Mouse (Mus musculus) urinary bladder, adult 18-20 months (tissue): ENCODE results near the gene Slc1a3.
"Not testable (repeated sequence)": the region's sequence is repeated elsewhere in the genome, so short reads cannot be mapped to it uniquely, and the experiment has no call there.

Source experiments
- DNase-seq, 2 experiments: peaks; one replicate each; pipeline ENCODE4 v3.0.0; 2022; ENCODE audit warnings: low spot score in 2 of 2, mixed read lengths in 2 of 2

The Slc1a3 gene

GRCm38 (mm10) chr15:8706613-8707012 is 4.0 kb downstream of the Slc1a3 start:
- DNase-seq = no peak

DNA sequence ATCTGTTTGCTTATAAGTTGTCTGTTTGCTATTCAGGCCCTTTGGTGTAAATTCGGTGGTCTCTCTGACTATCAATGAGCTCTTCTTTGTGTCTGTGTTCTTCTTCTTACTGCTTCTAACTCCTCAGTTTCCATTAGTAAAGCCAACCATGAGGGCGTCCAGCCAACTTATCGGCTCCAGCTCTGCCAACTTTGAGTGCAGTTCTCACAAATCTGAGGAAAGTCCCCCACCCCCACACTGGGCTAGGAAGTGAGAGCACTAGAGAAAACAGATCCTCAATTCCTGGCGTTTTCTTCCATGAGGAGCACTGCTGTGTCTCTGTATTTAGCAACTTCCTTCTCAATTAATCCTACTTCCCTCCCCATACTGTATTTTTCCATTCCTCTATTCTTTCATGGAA is 4.4 kb downstream of the Slc1a3 start:
- DNase-seq = no peak

DNA sequence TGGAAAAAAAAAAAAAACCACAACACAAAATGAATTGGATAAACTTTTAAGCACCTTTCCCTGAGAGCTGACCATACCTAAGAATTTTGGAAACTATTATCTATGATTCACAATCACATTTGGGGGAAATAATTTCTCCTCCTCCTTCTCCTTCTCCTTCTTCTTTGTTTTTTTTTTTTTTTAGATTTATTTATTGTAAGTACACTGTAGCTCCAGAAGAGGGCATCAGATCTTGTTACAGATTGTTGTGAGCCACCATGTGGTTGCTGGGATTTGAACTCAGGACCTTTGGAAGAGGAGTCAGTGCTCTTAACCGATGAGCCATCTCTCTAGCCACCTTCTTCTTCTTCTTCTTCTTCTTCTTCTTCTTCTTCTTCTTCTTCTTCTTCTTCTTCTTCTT is 5.0 kb downstream of the Slc1a3 start:
- not testable (repeated sequence) for DNase-seq

- no peak for DNase-seq
Measured at GRCm38 (mm10) chr15:8697976-8698375, 12.6 kb downstream of the Slc1a3 start.

- no peak for DNase-seq
Measured at GRCm38 (mm10) chr15:8697500-8697899, 13.1 kb downstream of the Slc1a3 start.

- DNase-seq = not testable (repeated sequence)
Measured at GRCm38 (mm10) chr15:8690141-8690540, 20.4 kb downstream of the Slc1a3 start.

GRCm38 (mm10) chr15:8686846-8687245 is 23.7 kb downstream of the Slc1a3 start:
- DNase-seq = peak; percentile 21 to 59

GRCm38 (mm10) chr15:8685506-8685905 is 25.1 kb downstream of the Slc1a3 start:
- no peak for DNase-seq

GRCm38 (mm10) chr15:8684263-8684662 is 26.3 kb downstream of the Slc1a3 start:
- DNase-seq = no peak

DNA sequence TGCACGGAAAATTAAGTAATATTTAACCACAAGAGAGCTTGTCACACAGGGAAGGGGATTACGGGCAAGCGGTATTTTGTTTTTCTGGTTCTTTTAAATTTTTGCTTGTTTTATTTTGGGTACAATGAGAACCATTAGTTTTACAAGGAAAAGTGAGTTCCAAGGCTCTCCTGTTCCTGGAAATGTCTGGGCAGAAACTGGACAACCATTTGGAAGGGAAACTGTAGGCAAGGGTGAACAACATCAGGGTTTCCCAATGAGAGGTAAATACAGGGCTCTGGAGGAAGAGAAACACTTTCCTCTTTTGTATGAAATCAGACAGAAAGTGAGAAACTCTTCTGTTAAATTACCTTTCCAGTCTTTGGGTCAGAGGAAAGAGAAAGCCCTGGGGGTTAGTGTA is 27.7 kb downstream of the Slc1a3 start:
- no peak for DNase-seq

- no peak for DNase-seq
Measured at GRCm38 (mm10) chr15:8682421-8682820, 28.1 kb downstream of the Slc1a3 start.

GRCm38 (mm10) chr15:8681971-8682370 is 28.6 kb downstream of the Slc1a3 start:
- no peak for DNase-seq

- DNase-seq = no peak
Measured at GRCm38 (mm10) chr15:8681009-8681408, 29.6 kb downstream of the Slc1a3 start.

DNA sequence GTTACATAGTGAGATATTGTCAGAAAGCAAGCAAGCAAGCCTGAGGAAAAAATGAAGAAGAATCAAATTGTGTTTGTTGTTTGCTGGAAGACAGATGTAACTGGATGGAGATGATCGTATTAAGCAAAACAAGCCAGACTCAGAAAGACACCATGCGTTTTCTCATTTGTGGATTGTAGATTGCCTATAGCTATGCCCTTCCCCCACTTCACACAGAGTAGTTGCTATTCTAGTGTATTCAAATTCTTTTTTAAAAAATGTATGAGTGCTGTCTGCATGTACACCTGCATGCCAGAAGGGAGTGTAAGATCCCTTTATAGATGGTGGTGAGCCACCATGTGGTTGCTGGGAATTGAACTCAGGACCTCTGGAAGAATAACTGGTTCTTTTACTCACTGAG is 33.6 kb downstream of the Slc1a3 start:
- no peak for DNase-seq

DNA sequence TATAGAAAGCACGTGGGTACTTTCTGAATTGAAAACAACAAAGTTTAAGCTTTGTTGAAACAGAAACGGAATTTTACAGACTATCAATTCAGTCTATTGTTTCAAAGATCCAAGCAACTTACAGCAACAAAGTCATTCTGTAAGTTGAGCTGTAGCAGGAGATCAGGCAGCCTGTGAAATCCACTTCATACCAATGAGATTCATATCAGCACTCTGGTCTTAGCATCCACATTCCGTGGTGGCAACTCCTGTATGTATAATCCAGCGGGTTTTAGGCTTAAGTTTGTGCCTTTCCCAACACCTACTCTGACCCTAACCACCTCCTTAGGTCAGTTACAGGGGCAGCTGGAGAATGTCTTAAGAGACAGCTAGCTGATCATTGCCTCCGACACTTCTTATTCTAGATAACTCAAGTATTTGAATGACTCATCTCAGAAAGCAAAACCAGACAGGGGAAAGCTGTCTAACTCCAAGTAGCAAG is 34.3 kb downstream of the Slc1a3 start:
- DNase-seq = no peak

- no peak for DNase-seq
Measured at GRCm38 (mm10) chr15:8675616-8676015, 34.9 kb downstream of the Slc1a3 start.

DNA sequence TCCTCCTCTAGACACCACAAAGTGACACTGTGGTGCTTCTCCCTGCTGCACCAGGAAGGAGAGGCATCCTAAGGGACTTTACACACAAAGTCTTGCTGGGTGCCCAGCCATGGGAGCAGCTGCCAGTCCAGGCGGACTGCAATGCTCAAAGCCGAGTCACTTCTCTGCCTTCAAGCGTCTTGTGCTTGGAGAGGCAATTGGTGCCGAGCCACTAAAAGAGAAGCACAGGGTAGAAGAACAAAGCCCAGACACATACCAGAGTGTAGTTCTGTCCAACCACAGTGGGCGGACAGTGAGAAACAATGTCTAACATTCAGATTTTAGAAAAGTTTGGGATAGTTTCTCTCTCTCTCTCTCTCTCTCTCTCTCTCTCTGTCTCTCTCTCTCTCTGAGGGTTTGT is 38.0 kb downstream of the Slc1a3 start:
- DNase-seq = no peak

DNA sequence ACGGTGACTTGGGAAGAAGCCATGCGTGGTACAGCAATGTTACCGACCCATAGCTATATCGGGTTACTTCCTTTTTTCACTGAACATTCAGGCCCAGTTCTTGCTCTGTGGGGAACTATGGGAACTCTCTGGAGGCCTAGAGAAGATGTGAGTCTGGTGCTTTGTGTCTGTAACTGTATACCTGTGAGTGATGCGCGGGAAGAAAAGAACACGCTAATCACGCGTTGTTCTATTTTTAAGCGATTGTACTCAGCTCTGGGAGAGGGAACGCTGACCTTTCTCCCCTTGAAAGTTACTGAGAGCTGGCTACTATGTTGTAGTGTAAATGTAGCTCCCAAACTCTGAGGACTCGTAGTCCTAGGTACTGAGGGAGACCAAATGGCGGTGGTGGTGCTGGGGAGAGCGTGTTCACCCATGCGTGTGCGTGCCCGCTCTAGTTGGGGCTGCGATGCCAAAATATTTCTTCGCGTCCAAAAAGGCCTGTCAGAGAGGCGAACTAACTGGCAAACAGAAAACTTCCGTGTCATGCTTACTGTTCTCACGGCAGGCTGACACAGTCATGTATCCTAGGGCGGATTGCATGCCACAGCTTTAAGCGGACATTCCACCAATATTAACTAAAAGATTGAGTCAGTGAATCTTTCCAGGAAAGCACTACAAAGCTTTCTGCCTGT is 42.6 kb downstream of the Slc1a3 start:
- no peak for DNase-seq

DNA sequence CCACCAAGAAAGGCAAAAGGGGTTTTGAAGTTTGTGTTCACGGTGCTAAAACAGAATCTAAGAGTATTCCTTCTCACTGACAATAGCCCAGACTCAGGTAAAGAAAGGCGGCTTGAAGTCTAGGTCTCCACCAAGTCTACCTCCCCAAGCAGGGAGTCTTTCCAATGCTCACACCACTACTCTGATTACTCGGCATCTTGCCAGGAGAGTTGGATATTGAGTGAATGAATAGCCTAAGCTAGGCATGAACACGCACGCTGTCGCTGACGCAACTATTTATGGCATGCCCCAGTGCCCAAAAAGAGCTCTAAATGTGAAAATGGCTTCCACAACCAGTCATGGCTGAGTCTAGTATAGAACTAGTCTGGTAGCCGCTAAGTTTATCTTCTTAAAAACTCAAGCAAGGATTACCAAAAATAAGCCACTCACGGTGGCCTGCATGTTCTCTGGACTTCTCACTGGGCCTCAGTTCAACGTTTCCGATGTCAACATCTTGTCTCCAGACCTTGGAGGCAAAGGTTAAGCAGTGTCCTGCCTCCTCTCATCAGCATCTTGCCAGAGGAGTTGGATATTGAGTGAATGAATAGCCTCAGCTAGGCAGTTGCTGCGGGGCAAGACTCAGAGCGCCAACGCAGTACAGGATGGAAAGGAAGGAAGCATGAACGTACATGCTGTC is 44.8 kb downstream of the Slc1a3 start:
- no peak for DNase-seq

DNA sequence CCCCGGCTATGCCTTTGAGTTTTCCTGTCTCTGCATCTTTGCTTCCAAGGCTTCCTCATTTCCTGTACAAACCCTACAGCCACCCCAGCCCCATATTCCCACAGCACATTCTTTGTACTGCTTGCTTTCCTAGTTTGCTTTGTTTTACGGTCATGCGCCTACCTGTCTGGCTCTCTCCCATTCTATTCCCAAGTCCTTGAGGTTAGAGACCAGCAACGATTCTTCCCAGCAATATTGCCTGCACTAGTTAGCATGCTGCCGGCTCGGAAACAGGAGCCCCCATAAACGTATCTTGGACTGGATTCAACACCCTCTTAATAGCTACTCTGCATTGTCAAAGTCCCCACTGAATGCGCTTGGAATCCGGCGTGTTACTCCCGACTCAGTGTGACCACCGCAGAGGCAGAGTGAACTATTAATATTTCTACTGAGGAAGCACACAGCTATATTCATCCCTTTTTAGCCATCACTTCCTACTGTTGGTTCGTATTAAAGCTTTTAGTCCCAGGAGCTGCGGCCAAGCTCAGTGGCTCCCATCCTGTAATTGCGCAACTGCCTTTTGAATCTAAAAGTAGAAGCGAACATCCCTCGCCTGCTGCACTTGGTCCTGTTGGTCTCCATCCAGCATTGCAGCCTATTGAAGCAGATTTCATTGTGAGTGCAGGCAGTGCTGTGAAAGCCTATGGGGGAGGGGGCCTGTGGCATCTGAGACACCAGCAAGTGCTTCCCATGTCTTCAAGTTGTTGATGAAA is 47.0 kb downstream of the Slc1a3 start:
- peak in 1 of 2 experiments; percentile 34 for DNase-seq

- DNase-seq = no peak
Measured at GRCm38 (mm10) chr15:8661856-8662255, 48.7 kb downstream of the Slc1a3 start.

GRCm38 (mm10) chr15:8659977-8660376 is 50.6 kb downstream of the Slc1a3 start:
- DNase-seq = no peak
